Mouse (Mus musculus): ENCODE measurements around the gene Gtse1.

GRCm38 (mm10) chr15:85859490-85860031, at the start of gene Gtse1:
- peak; percentile 99 for TF ChIP-seq POLR2A (IDR thresholded peaks at IDR 0.05; ENCODE audit: extremely low read depth, insufficient read depth, low read length)
- no peak for TF ChIP-seq CTCF (IDR thresholded peaks at IDR 0.05; ENCODE audit: extremely low read depth, insufficient read depth, low read length)
